9 mouse cellular contexts compared by ENCODE assay signal in the genomic region with DNA sequence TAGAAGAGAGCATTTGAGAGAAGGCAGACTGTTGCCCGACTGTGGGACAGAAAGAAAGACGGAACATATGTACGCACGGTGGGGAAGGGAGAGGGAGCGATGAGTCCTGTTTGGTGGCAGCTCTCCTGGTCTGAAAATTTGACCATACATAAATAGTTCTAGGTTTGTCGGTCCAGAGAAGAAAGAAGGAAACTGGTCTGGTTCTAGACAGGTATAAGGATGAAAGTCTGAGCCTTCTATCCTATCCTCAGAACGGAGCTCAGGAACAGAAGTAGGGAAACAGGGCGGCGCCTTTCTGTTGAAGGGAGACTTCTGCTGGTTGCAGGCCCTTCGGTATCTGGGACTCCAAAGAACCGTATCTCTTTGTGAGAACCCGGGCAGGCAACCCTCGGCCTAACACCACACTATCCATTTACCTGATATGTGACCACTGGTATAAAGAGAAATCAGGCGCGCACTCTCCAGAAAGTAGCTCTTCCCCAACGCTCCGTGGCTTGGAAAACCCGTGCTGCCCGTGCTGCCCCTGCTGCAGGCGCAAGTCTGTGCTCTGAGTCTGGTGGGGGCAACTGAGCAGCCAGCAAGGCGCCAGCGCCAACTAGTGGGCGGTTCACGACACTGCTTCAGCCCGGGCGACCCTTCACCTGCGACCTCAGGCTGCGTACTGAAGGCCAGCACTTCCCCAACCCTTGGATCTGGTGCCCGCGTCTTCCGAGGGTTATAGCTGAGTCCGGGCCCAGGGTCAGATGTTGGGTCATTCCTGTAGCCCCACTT. TPM values are rescaled to one million over a fixed set of nuclear protein-coding genes. Genes with fewer than 3 reads are reported as not detected.
A peak's percentile ranks its signal among the peaks of the same experiment; 100 is the strongest.
DNase-seq lines count a peak whose midpoint lies in the region; ATAC-seq lines count a peak whose summit lies in the region.
"Had no signal": no experiment of that assay in that cellular context is flagged by ENCODE, and none has a peak within 500 bp of the region (broad histone marks: within the 10 kb centered on the region; RNA-seq: fewer than 3 reads in every experiment).

No protein-coding gene starts in this region.

- peaks cover 99% of the 10 kb centered on the region for H3K27me3 ChIP-seq in heart, embryonic 11.5 days (ENCODE audit: control insufficient read depth, insufficient read depth, low read length)
- H3K27me3 ChIP-seq in liver, embryonic 15.5 days = peaks cover 98% of the 10 kb centered on the region

- H3K27ac ChIP-seq in heart, embryonic 11.5 days (ENCODE audit: low read depth, low read length) = no peak overlapping the region
- H3K27ac ChIP-seq in liver, embryonic 15.5 days (replicated peaks) = no peak overlapping the region
- H3K27ac ChIP-seq: embryonic facial prominence, embryonic 15.5 days had no signal

- H3K4me3 ChIP-seq in heart, embryonic 11.5 days (ENCODE audit: low read depth, low read length) = no peak overlapping the region
- H3K4me3 ChIP-seq in liver, embryonic 15.5 days (replicated peaks) = no peak overlapping the region
- H3K4me3 ChIP-seq: embryonic facial prominence, embryonic 15.5 days had no signal

- 2% methylated on average over 32 of the region's 32 CpGs for WGBS in heart, embryonic 11.5 days (ENCODE audit: insufficient replicate concordance)
- 8% methylated on average over 32 of the region's 32 CpGs for WGBS in liver, embryonic 15.5 days (ENCODE audit: insufficient replicate concordance)

- DNase-seq in A20 (ENCODE audit: low read depth, low spot score) = peak; percentile 85
- peak; percentile 57 to 82 for DNase-seq in adrenal gland, adult (ENCODE audit: inconsistent age in 2 of 2, low spot score in 1 of 2)
- DNase-seq in embryo, embryonic 11 days = peak; percentile 84
- peak; percentile 77 for DNase-seq in kidney, postnatal 14 days
- peak; percentile 71 for DNase-seq in ovary, postnatal 36 days (ENCODE audit: low spot score)
- peak; percentile 88 to 91 for DNase-seq in thymus, postnatal 36 days

- no peak for ATAC-seq in heart, embryonic 11.5 days (replicated peaks; ENCODE audit: insufficient number of reproducible peaks, low FRiP score, low TSS enrichment)
- ATAC-seq in liver, embryonic 15.5 days (ENCODE audit: insufficient read depth) = no peak; the same call in 1 of the 2 replicates

- no peak overlapping the region for H3K9ac ChIP-seq in heart, embryonic 11.5 days (ENCODE audit: low read depth, low read length)
- no peak overlapping the region for H3K9ac ChIP-seq in liver, embryonic 15.5 days
- H3K9ac ChIP-seq: embryonic facial prominence, embryonic 15.5 days had no signal

- no peaks in the 10 kb centered on the region for H3K9me3 ChIP-seq in heart, embryonic 11.5 days (replicated peaks; ENCODE audit: control insufficient read depth, low read length)
- no peaks in the 10 kb centered on the region for H3K9me3 ChIP-seq in liver, embryonic 15.5 days (replicated peaks)
- H3K9me3 ChIP-seq: embryonic facial prominence, embryonic 15.5 days had no signal

- peaks cover 15% of the 10 kb centered on the region for H3K4me1 ChIP-seq in heart, embryonic 11.5 days (ENCODE audit: control insufficient read depth, insufficient read depth, low read length)
- H3K4me1 ChIP-seq in liver, embryonic 15.5 days (replicated peaks) = peaks cover 29% of the 10 kb centered on the region

- H3K4me2 ChIP-seq in heart, embryonic 11.5 days = peak overlapping the region; percentile 11; the same call in 1 of the 2 replicates
- peak overlapping the region; percentile 29 for H3K4me2 ChIP-seq in liver, embryonic 15.5 days
- H3K4me2 ChIP-seq: embryonic facial prominence, embryonic 15.5 days had no signal

- no peaks in the 10 kb centered on the region for H3K36me3 ChIP-seq in heart, embryonic 11.5 days (ENCODE audit: control insufficient read depth, insufficient read depth, low read length)
- H3K36me3 ChIP-seq in liver, embryonic 15.5 days (replicated peaks) = no peaks in the 10 kb centered on the region
- H3K36me3 ChIP-seq: embryonic facial prominence, embryonic 15.5 days had no signal

RNA-seq across cellular contexts. Expression of gene Runx3, which starts 29.8 kb away (rescaled TPM):
- 0.06 TPM in 1 of 2 replicates, not detected in the other for polyA plus RNA-seq in heart, embryonic 11.5 days (2014; fragmentation: Nextera tagmentation; extraction: Ambion mirVana)
- 0.60 and 0.75 TPM in 2 replicates for polyA plus RNA-seq in liver, embryonic 15.5 days (2015; fragmentation: Nextera tagmentation; extraction: Ambion mirVana)
